Mouse (Mus musculus) intestine, postnatal 0 days (tissue): Measurements from ENCODE around the gene Pfkfb3. TPM values are rescaled to one million over a fixed set of nuclear protein-coding genes. Genes with fewer than 3 reads are reported as not detected.
"Not testable (repeated sequence)": the region's sequence is repeated elsewhere in the genome, so short reads cannot be mapped to it uniquely, and the experiment has no call there.

ENCODE experiments used
- ATAC-seq: fragments of 200-750 bp; cut with Nextera tagmentation; 2 replicates; pipeline ENCODE4 v1.8.0; 2017; ENCODE audit warnings: mild to moderate bottlenecking, moderate TSS enrichment, moderate library complexity
- H3K27ac ChIP-seq: fragments of 300-500 bp; sonication (generic); 2 replicates; pipeline ENCODE4 v1.5.1; 2014; ENCODE audit warnings: mild to moderate bottlenecking, low read depth, low read length, moderate library complexity
- H3K27me3 ChIP-seq: fragments of 300-500 bp; sonication (generic); replicated peaks from 2 replicates; pipeline ENCODE4 v1.6.1; 2014; ENCODE audit warnings: low read length, mixed read lengths; ENCODE audit not compliant: control insufficient read depth, insufficient read depth
- H3K36me3 ChIP-seq: fragments of 300-500 bp; sonication (generic); 2 replicates; pipeline ENCODE4 v1.6.1; 2014; ENCODE audit warnings: mild to moderate bottlenecking, moderate library complexity; ENCODE audit not compliant: control insufficient read depth, insufficient read depth
- H3K4me1 ChIP-seq: fragments of 300-500 bp; sonication (generic); replicated peaks from 2 replicates; pipeline ENCODE4 v1.6.1; 2014; ENCODE audit warnings: antibody characterized with exemption, low read length, mixed read lengths; ENCODE audit not compliant: control insufficient read depth, insufficient read depth
- H3K4me2 ChIP-seq: fragments of 300-500 bp; sonication (generic); replicated peaks from 2 replicates; pipeline ENCODE4 v1.6.1; 2014; ENCODE audit warnings: low read depth, mild to moderate bottlenecking, moderate library complexity
- H3K4me3 ChIP-seq: fragments of 300-500 bp; sonication (generic); 2 replicates; pipeline ENCODE4 v1.5.1; 2014; ENCODE audit warnings: low read depth, low read length
- H3K9ac ChIP-seq: fragments of 300-500 bp; sonication (generic); 2 replicates; pipeline ENCODE4 v1.6.1; 2014; ENCODE audit warnings: mild to moderate bottlenecking, low read depth, low read length
- H3K9me3 ChIP-seq: fragments of 300-500 bp; sonication (generic); 2 replicates; pipeline ENCODE4 v1.6.1; 2016; ENCODE audit warnings: mixed run types; ENCODE audit not compliant: control insufficient read depth
- CTCF ChIP-seq: sonication (generic); IDR thresholded peaks from 2 replicates; pipeline ENCODE4 v1.5.1; 2016; ENCODE audit warnings: low read depth, mild to moderate bottlenecking, control low read depth, antibody characterized with exemption, moderate library complexity
- WGBS: fragments of 180-500 bp; shearing (Covaris S2); extraction: QIAGEN DNeasy Blood & Tissue Kit; methylation state at CpG from one replicate; pipeline ENCODE4 v1.1.7; 2014; 5-methylcytosine and 5-hydroxymethylcytosine counted together
- polyA plus RNA-seq: library from polyadenylated mRNA; unstranded; fragments of >200 nt; fragmentation: Nextera tagmentation; extraction: Ambion mirVana; gene quantifications from 2 replicates; pipeline ENCODE4 v1.2.1, GENCODE M21; 2015

Gene Pfkfb3
- polyA plus RNA-seq, 1 experiment from 2014 or later, result 13.4 TPM

DNA sequence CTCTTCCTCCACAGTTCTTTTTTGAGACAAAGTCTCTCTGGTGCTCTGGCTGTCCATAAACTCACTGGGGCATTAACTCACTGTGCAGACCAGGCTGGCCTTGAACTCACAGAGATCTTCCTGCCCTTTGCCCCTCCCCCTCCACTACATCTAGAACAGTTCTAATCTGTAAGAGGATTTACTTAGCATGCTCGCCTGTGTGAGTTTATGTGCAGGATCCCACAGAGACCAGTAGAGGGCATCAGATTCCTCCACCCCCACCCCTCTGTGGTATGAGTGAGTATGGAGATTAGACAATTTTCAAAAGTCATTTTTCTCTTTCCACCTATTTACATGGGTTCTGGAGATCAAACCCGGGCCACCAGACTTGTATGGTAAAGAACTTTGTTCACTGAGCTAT is 6.3 kb downstream of the Pfkfb3 start:
- Histone ChIP-seq H3K9ac (no peak overlapping the region), H3K4me1 (no peaks in the 10 kb centered on the region), H3K27me3 (no peaks in the 10 kb centered on the region), H3K27ac (no peak overlapping the region), H3K4me2 (no peak overlapping the region), H3K36me3 (no peaks in the 10 kb centered on the region), H3K4me3 (no peak overlapping the region), H3K9me3 (no peaks in the 10 kb centered on the region)
- 73% methylated on average over 2 of the region's 2 CpGs for WGBS
- no peak for ATAC-seq
- TF ChIP-seq CTCF, result peak; percentile 59

- Histone ChIP-seq H3K9ac (no peak overlapping the region), H3K27me3 (no peaks in the 10 kb centered on the region), H3K27ac (no peak overlapping the region), H3K4me1 (no peaks in the 10 kb centered on the region), H3K36me3 (no peaks in the 10 kb centered on the region), H3K9me3 (no peaks in the 10 kb centered on the region), H3K4me2 (no peak overlapping the region), H3K4me3 (no peak overlapping the region)
- WGBS, result 80% methylated on average over 8 of the region's 8 CpGs
- no peak for ATAC-seq
- no peak for TF ChIP-seq CTCF
Measured at GRCm38 (mm10) chr2:11546091-11546490, 7.8 kb downstream of the Pfkfb3 start.

DNA sequence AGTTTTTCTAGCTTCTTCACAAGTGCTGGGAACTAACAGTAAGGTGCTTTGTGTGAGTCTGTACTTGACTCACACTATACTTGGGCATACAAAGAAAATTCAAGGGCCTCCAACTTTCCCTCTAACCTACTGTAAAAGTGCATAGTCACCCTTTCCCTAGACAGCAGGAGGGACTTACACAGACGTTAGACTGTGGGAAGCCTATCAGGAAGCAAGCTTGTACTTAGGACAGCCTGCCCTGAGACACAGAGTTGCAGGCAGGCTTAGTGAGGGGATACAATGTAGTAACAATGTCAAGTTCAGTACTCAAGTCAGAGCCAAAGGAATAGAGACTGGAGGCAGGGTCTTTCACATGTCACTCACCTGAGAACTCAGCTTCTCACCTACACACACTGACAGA is 8.5 kb downstream of the Pfkfb3 start:
- H3K4me3 ChIP-seq, result no peak overlapping the region
- no peak overlapping the region for H3K4me2 ChIP-seq
- 18% methylated on average over 1 of the region's 1 CpGs for WGBS
- H3K4me1 ChIP-seq, result no peaks in the 10 kb centered on the region
- no peak; the same call in 1 of the 2 replicates for ATAC-seq
- no peaks in the 10 kb centered on the region for H3K9me3 ChIP-seq
- no peaks in the 10 kb centered on the region for H3K36me3 ChIP-seq
- no peak overlapping the region for H3K27ac ChIP-seq
- H3K27me3 ChIP-seq, result no peaks in the 10 kb centered on the region
- no peak for TF ChIP-seq CTCF
- no peak overlapping the region for H3K9ac ChIP-seq

DNA sequence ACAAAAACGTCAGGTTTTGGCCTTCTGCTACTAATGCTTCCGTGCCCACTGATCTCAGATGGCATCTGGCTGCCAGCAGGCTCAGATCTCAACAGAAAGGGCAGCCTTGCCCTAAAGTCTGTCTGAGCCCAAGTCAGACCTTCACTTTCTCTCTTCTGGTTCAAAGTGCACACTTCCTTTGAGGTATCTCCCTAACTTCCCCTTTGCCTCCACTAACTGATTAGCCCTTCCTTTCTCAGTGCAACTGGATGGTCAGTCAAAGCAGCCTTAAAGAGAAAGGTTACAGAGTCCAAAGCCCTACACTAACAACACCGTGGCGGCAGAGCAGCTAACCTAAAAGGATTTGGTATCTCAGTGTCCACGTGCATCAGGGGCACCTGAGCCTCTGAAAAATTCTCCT is 9.5 kb downstream of the Pfkfb3 start:
- no peak overlapping the region for H3K27ac ChIP-seq
- 62% methylated on average over 5 of the region's 5 CpGs for WGBS
- ATAC-seq, result no peak
- H3K27me3 ChIP-seq, result no peaks in the 10 kb centered on the region
- H3K4me2 ChIP-seq, result no peak overlapping the region
- no peaks in the 10 kb centered on the region for H3K4me1 ChIP-seq
- no peaks in the 10 kb centered on the region for H3K9me3 ChIP-seq
- no peak for TF ChIP-seq CTCF
- H3K4me3 ChIP-seq, result no peak overlapping the region
- H3K9ac ChIP-seq, result no peak overlapping the region
- H3K36me3 ChIP-seq, result no peaks in the 10 kb centered on the region

DNA sequence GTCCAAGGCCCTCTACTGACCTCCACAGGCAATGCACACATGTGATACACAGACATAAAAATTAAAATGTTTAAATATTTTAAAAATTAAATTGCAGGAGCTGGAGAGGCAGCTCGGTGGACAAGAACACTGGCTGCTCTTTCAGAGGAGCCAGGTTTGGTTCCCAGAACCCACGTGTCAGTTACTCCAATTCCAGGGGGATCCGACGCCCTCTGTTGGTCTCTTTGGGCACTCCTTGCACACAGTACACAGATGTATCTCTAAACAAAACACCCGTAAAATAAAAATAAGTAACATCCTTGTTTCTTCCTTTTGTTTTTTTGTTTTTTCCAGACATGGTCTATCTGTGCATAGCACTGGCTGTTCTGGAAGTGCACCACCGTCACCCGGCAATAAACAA is 10.7 kb downstream of the Pfkfb3 start:
- H3K36me3 ChIP-seq, result no peaks in the 10 kb centered on the region
- 72% methylated on average over 7 of the region's 7 CpGs for WGBS
- H3K27me3 ChIP-seq, result no peaks in the 10 kb centered on the region
- no peak overlapping the region for H3K4me3 ChIP-seq
- H3K27ac ChIP-seq, result no peak overlapping the region
- no peak for TF ChIP-seq CTCF
- no peak for ATAC-seq
- H3K9me3 ChIP-seq, result no peaks in the 10 kb centered on the region
- no peak overlapping the region for H3K9ac ChIP-seq
- no peak overlapping the region for H3K4me2 ChIP-seq
- no peaks in the 10 kb centered on the region for H3K4me1 ChIP-seq

DNA sequence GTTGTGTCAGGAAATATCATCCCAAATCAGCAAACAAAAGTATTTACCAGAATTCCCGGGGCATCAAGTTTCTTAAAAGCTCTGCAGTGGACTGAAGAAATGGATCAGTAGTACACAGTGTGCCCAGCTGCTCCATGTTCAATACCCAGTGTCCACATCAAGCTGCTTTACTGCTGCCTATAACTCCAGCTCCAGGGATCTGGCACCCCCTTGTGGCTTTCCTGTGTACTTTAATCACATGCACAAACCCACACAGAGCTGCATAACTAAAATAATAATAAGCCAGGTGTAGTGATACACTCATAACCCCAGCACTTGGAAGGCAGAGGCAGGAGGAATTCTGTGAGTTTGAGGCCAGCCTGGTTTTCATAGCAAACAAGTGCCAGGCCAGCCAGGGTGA is 11.2 kb downstream of the Pfkfb3 start:
- 86% methylated on average over 1 of the region's 1 CpGs for WGBS
- no peak overlapping the region for H3K9ac ChIP-seq
- no peaks in the 10 kb centered on the region for H3K36me3 ChIP-seq
- H3K27ac ChIP-seq, result no peak overlapping the region
- TF ChIP-seq CTCF, result peak; percentile 92
- no peak overlapping the region for H3K4me3 ChIP-seq
- H3K4me2 ChIP-seq, result no peak overlapping the region
- H3K9me3 ChIP-seq, result no peaks in the 10 kb centered on the region
- peak; percentile 67; the same call in 1 of the 2 replicates for ATAC-seq
- H3K27me3 ChIP-seq, result no peaks in the 10 kb centered on the region
- no peaks in the 10 kb centered on the region for H3K4me1 ChIP-seq

GRCm38 (mm10) chr2:11542121-11542520 is 11.8 kb downstream of the Pfkfb3 start:
- WGBS, result 96% methylated on average over 1 of the region's 1 CpGs
- Histone ChIP-seq H3K4me1 (no peaks in the 10 kb centered on the region), H3K4me2 (no peak overlapping the region)

DNA sequence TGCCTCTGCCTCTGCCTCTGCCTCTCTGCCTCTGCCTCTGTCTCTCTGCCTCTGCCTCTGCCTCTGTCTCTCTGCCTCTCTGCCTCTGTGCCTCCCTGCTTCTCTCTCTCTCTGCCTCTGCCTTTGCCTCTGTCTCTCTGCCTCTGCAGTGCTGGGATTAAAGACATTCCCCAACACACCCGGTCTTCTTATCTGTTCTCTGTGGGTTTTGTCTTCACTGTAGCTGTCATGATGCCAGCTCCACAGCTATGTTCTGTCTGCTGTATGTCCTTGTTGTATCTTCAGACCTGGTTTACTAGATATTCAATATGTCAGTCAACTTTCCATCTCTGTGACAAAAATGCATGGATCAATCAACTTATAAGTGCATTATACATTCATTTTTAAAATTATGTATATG is 12.3 kb downstream of the Pfkfb3 start:
- not testable (repeated sequence) for ATAC-seq, H3K9ac ChIP-seq, H3K27me3 ChIP-seq, H3K9me3 ChIP-seq, H3K36me3 ChIP-seq, H3K4me1 ChIP-seq, H3K4me3 ChIP-seq, H3K4me2 ChIP-seq, H3K27ac ChIP-seq
- 36% methylated on average over 1 of the region's 1 CpGs for WGBS

More at GRCm38 (mm10) chr2:11542121-11542520, 11.8 kb downstream of the Pfkfb3 start:
- no peaks in the 10 kb centered on the region for H3K9me3 ChIP-seq
- H3K9ac ChIP-seq, result no peak overlapping the region
- ATAC-seq, result no peak
- no peak for TF ChIP-seq CTCF
- no peak overlapping the region for H3K27ac ChIP-seq
- no peaks in the 10 kb centered on the region for H3K36me3 ChIP-seq
- no peak overlapping the region for H3K4me3 ChIP-seq
- H3K27me3 ChIP-seq, result no peaks in the 10 kb centered on the region
